Mouse (Mus musculus) neural tube, embryonic 11.5 days (tissue): ENCODE data around the gene Dnpep. TPM values are rescaled to one million over a fixed set of nuclear protein-coding genes. Genes with fewer than 3 reads are reported as not detected.

Source experiments
- ATAC-seq: fragments of 200-750 bp; cut with Nextera tagmentation; 2 replicates; pipeline ENCODE4 v1.8.0; 2017; ENCODE audit warnings: moderate number of reproducible peaks, mild to moderate bottlenecking, moderate TSS enrichment, moderate library complexity; ENCODE audit not compliant: insufficient read depth, low FRiP score, low TSS enrichment
- DNase-seq: peaks from one replicate; pipeline ENCODE4 v3.0.0-alpha.2; 2015; ENCODE audit warnings: low spot score
- H3K27ac ChIP-seq: fragments of 300-500 bp; sonication (generic); 2 replicates; pipeline ENCODE4 v1.5.1; 2014; ENCODE audit warnings: low read depth, mild to moderate bottlenecking, low read length
- H3K27me3 ChIP-seq: fragments of 300-500 bp; sonication (generic); 2 replicates; pipeline ENCODE4 v1.6.1; 2014; ENCODE audit warnings: mild to moderate bottlenecking, low read length, mixed read lengths; ENCODE audit not compliant: control insufficient read depth, insufficient read depth
- H3K36me3 ChIP-seq: fragments of 300-500 bp; sonication (generic); 2 replicates; pipeline ENCODE4 v1.6.1; 2014; ENCODE audit warnings: mild to moderate bottlenecking, low read length, moderate library complexity, mixed read lengths; ENCODE audit not compliant: control insufficient read depth, insufficient read depth
- H3K4me1 ChIP-seq: fragments of 300-500 bp; sonication (generic); 2 replicates; pipeline ENCODE4 v1.6.1; 2014; ENCODE audit warnings: low read length, mixed read lengths; ENCODE audit not compliant: control insufficient read depth, insufficient read depth
- H3K4me2 ChIP-seq: fragments of 300-500 bp; sonication (generic); 2 replicates; pipeline ENCODE4 v1.6.1; 2014; ENCODE audit warnings: low read depth, mild to moderate bottlenecking, moderate library complexity
- H3K4me3 ChIP-seq: fragments of 300-500 bp; sonication (generic); 2 replicates; pipeline ENCODE4 v1.5.1; 2014; ENCODE audit warnings: low read depth, low read length
- H3K9ac ChIP-seq: fragments of 300-500 bp; sonication (generic); 2 replicates; pipeline ENCODE4 v1.6.1; 2014; ENCODE audit warnings: mild to moderate bottlenecking, low read length
- H3K9me3 ChIP-seq: fragments of 300-500 bp; sonication (generic); 2 replicates; pipeline ENCODE4 v1.6.1; 2016; ENCODE audit warnings: low read length; ENCODE audit not compliant: control insufficient read depth
- WGBS: fragments of 180-500 bp; shearing (Covaris S2); extraction: QIAGEN DNeasy Blood & Tissue Kit; methylation state at CpG from one replicate; pipeline ENCODE4 v1.1.7; 2014; 5-methylcytosine and 5-hydroxymethylcytosine counted together
- polyA plus RNA-seq: library from polyadenylated mRNA; unstranded; fragments of >200 nt; fragmentation: Nextera tagmentation; extraction: Ambion mirVana; gene quantifications from 2 replicates; pipeline ENCODE4 v1.2.1, GENCODE M21; 2014

The Dnpep gene
- polyA plus RNA-seq, 1 experiment from 2014 or later: 182 TPM

DNA sequence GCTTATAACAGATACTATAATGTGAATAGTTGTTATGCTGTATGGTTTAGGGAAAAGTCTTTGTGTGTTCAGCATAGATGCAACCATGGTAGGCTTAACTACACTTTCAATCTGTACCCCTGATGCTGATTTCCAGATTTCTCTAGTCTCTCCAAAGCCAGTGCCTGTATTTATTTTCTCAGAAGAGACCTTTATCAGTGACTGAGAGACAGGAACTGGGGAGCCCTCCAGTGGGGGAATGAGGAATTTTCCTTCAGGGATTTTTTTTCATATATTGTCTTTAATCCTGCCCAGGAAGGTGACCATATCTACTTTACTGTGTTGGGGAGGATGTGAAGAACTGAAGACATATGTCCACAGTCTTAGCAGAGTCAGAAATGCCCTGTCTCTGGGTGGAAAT lies 27.2 kb downstream of the Dnpep start:
- Histone ChIP-seq H3K9ac (no peak overlapping the region), H3K9me3 (no peaks in the 10 kb centered on the region), H3K27me3 (no peaks in the 10 kb centered on the region), H3K4me1 (peaks cover 11% of the 10 kb centered on the region), H3K27ac (no peak overlapping the region), H3K36me3 (no peaks in the 10 kb centered on the region), H3K4me3 (no peak overlapping the region), H3K4me2 (no peak overlapping the region)
- ATAC-seq (peak; percentile 11; the same call in 1 of the 2 replicates), DNase-seq (peak; percentile 36)

DNA sequence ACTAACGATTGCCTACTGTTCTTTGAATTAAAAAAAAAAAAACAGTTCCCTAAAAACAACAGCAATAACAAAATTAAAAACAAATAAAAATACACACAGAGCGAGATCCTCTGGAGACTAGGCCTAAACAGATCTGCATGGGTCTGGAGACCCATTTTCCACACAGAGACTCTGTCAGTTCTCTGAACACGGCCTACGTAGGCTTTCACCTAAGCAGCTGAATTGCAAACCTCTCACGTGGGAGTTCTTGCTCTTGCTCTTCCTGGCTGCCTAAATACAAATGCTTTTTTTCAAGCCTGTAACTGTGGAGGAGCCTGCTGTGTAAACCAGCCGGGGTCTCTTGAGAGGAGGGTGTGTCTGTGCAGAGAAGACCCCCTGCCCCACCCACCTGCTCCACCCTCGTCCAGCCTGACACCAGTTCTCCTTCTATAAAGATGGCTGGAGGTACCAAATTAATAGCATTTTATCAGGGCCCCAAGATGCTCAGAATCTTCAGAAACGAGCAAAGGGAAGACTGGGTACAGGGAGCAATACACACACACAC lies 27.8 kb downstream of the Dnpep start:
- Histone ChIP-seq H3K9me3 (no peaks in the 10 kb centered on the region), H3K27me3 (no peaks in the 10 kb centered on the region), H3K27ac (peak overlapping the region; percentile 42), H3K4me3 (no peak overlapping the region), H3K4me2 (no peak overlapping the region; the same call in 1 of the 2 replicates), H3K4me1 (peaks cover 11% of the 10 kb centered on the region), H3K36me3 (no peaks in the 10 kb centered on the region), H3K9ac (no peak overlapping the region)
- DNase-seq (no peak), ATAC-seq (peak; percentile 18; the same call in 1 of the 2 replicates)
- WGBS: 47% methylated on average over 8 of the region's 8 CpGs

DNA sequence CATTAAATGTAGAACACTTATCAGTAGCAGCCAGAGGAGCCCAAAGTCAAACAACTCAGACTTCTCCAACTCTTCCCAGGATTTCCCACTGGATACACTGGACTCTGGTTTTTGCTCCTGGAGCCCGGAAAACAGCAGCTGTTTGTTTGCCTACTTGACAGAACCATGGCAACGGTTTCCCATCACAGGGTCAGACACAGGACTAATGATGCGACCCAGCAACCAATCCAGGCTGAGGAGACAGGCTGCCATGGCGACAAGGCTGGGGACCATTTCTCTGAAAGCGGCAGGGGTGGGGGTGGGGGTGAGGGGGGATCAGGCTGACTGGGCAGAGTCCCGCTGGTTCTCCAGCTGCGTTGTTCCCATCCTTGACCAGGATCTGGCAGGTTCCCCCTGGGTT lies 28.4 kb downstream of the Dnpep start:
- Histone ChIP-seq H3K4me3 (no peak overlapping the region), H3K9me3 (no peaks in the 10 kb centered on the region), H3K4me2 (no peak overlapping the region; the same call in 1 of the 2 replicates), H3K27me3 (no peaks in the 10 kb centered on the region), H3K9ac (no peak overlapping the region), H3K27ac (peak overlapping the region; percentile 51), H3K4me1 (peaks cover 11% of the 10 kb centered on the region), H3K36me3 (no peaks in the 10 kb centered on the region)
- DNase-seq: peak; percentile 87
- ATAC-seq: peak; percentile 96
- WGBS: 5% methylated on average over 7 of the region's 7 CpGs

DNA sequence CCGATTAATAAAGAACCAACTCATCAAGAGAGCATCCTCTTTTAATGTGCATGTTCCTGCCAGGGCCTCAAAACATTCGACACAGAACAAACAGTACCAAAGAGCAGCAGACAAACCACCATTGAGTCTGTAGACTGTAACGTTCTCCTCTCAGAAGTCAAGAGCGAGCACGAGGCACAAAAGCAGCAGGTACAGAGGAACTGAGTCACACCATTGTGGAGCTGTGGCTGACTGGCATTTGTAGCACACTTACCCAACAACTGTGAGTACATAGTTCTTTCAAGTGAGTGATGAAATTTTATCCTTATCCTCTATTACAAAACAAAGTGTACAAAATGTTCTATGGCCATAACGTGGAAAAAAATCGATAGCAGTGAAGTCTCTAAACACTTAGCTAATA lies 32.9 kb downstream of the Dnpep start:
- no peaks in the 10 kb centered on the region for H3K27me3 ChIP-seq
- peaks cover 4% of the 10 kb centered on the region for H3K4me1 ChIP-seq
- ATAC-seq: no peak
- no peak overlapping the region for H3K4me2 ChIP-seq
- DNase-seq: no peak
- no peak overlapping the region for H3K4me3 ChIP-seq
- H3K27ac ChIP-seq: no peak overlapping the region
- H3K36me3 ChIP-seq: no peaks in the 10 kb centered on the region
- WGBS: 89% methylated on average over 7 of the region's 7 CpGs
- no peaks in the 10 kb centered on the region for H3K9me3 ChIP-seq
- no peak overlapping the region for H3K9ac ChIP-seq

DNA sequence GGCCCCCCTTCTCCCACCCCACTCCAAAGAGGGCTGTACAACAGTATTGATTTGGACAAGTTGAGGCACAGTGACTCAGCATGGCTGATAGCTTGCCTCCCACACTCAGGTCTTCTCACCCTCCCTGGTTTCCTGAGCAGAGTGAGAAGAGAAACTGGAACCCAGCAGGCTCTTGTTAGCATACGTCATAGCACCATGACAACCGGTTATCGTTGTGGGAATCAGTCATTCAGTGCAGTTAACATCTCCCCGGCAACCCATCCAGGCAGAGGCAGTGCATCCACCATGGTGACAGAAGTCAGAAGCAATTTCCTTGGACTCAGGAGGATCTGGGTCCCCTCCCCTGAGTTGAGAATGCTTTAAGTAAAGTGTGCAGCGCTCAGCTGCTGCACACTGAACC lies 34.8 kb downstream of the Dnpep start:
- Histone ChIP-seq H3K36me3 (no peaks in the 10 kb centered on the region), H3K4me3 (no peak overlapping the region), H3K27ac (no peak overlapping the region), H3K4me1 (no peaks in the 10 kb centered on the region), H3K9me3 (no peaks in the 10 kb centered on the region), H3K9ac (no peak overlapping the region), H3K4me2 (no peak overlapping the region), H3K27me3 (peaks cover 6% of the 10 kb centered on the region; the same call in 1 of the 2 replicates)
- ATAC-seq (no peak), DNase-seq (no peak)
- 81% methylated on average over 5 of the region's 5 CpGs for WGBS

DNA sequence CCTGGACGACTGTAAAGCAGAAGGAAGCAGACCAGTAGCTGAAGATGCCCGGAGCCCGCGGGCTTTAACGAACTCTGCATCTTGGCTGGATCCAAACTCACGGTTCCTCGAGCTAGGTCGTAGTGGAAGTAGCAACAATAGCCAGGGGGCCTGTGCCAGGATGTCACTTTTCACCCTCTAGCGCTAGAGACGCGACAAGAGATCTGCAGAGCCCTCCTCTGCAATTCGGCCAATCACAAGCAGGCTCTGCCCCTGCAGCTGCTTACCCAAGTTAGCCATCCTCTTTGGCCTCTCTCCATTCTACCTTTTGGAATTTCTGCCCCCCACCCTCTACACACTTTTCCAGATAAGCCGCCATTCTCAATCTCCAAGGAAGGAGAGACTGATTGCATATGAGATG lies 39.6 kb downstream of the Dnpep start, which contains the start of gene Resp18:
Resp18 (minus strand) TSS at position 188 of the 400 bp plus-strand sequence.
- ATAC-seq: no peak
- no peak within 1 kb of the TSS for H3K27ac ChIP-seq
- DNase-seq: peak; percentile 10
- no peaks in the 10 kb centered on the region for H3K9me3 ChIP-seq
- peak within 1 kb of the TSS; percentile 17 for H3K4me2 ChIP-seq
- H3K9ac ChIP-seq: peak within 1 kb of the TSS; percentile 7; the same call in 1 of the 2 replicates
- peaks cover 11% of the 10 kb centered on the region for H3K27me3 ChIP-seq
- H3K4me3 ChIP-seq: peak within 1 kb of the TSS; percentile 24
- H3K4me1 ChIP-seq: no peaks in the 10 kb centered on the region
- no peaks in the 10 kb centered on the region for H3K36me3 ChIP-seq
- 8% methylated on average over 13 of the region's 13 CpGs for WGBS

DNA sequence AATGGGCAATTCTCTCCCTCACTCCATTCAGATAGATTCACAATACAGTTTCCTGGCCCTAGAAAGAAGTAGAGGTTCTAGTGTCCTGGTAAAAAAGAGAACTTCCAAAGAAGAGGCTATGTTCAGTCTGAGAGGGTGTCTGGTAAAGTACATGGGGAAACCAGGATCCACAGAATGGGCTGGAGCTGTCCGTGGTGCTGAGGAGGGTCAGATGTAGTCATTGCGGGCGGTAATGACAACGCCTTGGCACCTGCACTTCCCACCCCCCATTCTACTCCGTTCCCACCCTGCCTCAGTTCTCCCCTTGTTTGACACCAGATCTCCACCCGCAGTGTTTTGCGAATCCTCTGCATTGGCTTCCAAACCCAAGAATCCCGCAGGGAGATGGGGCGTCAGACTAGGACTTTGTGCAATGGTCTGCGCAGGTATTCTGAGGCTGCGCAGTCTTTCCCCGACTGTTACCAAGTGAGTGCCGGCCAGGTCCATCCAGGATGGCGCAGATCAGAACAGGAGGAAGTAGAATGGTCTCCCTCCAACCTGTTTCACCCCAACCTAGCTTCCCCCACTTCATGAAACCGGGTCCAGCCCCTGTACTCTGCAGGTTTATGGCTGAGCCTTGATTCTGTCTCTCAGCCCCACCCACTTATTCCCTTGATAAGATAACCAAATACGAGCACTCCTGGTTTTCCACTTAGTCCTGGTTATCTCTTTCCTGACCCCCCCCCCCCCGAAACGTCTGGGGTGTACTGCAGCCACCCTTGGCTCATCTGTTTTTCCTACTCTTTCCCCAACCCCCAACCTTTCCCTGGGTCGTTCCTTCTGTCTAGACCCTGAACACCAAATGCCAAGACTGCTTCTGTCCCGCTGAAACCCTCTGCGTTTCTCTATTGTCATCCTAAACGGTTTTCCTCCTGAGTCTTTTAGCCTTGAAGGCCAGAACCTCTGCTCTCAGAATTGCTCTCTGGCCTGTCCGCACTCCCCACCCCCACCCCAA lies 40.3 kb downstream of the Dnpep start:
- Histone ChIP-seq H3K9me3 (no peaks in the 10 kb centered on the region), H3K27ac (no peak overlapping the region), H3K4me2 (peak overlapping the region; percentile 17), H3K9ac (peak overlapping the region; percentile 7; the same call in 1 of the 2 replicates), H3K27me3 (peaks cover 11% of the 10 kb centered on the region), H3K4me1 (no peaks in the 10 kb centered on the region), H3K4me3 (peak overlapping the region; percentile 24), H3K36me3 (no peaks in the 10 kb centered on the region)
- ATAC-seq (no peak), DNase-seq (peak; percentile 69)
- WGBS: 3% methylated on average over 21 of the region's 23 CpGs

DNA sequence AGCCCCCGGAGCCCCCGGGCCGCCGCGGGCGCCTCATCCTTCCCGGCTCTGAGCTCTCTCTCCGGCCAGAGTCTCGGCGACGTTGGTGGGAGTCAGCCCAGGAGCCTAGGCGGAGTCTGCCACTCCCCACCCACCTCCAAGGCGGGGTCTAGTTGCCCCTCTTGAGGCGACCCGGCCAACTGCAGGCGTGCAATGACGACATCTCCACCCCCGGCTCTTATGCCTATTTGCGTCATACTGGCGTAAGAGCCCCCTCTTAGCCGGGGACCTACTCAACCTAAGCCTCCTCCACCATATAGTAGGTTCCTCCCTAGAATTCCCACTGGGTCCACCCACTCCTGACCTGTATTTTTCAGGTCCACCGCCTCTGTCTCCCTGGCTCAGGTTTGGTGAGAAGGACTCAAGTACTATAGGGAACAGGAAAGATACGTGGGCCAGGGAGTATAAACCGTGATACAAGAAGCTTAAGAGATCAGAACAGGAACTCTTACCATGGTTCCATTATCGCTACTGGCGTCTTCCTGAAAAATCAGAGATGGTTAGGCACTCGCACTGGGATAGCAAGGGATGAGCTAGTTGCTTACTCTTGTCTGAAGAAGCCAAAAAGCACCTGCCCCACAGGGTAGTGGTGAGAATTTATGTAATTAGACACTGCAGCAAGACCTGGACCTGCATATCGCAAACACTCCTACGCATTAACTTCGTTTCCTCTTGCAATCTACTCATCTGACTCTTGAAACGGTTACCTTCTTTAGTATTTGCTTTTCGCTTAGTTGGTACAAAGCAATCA lies 53.5 kb downstream of the Dnpep start, which contains the start of gene Ptprn:
Ptprn (minus strand) TSS at position 412 of the 790 bp plus-strand sequence.
- WGBS: 10% methylated on average over 31 of the region's 32 CpGs
- DNase-seq (peak; percentile 53), ATAC-seq (no peak)
- Histone ChIP-seq H3K4me3 (peak within 1 kb of the TSS; percentile 38), H3K36me3 (no peaks in the 10 kb centered on the region), H3K4me2 (peak within 1 kb of the TSS; percentile 53), H3K27me3 (peaks cover 32% of the 10 kb centered on the region), H3K27ac (no peak within 1 kb of the TSS), H3K9me3 (no peaks in the 10 kb centered on the region), H3K4me1 (peaks cover 4% of the 10 kb centered on the region; the same call in 1 of the 2 replicates), H3K9ac (peak within 1 kb of the TSS; percentile 41; the same call in 1 of the 2 replicates)
